Mouse (Mus musculus) liver, embryonic 14.5 days (tissue): ENCODE results near the gene Kcnab2.

Experiments
- CTCF ChIP-seq: IDR thresholded peaks from 2 replicates; pipeline ENCODE4 v1.5.1; 2016; ENCODE audit warnings: antibody characterized with exemption, low read depth, control low read depth
- EP300 ChIP-seq: IDR thresholded peaks from 2 replicates; pipeline ENCODE4 v1.6.1; 2016; ENCODE audit warnings: antibody characterized with exemption, low read depth

DNA sequence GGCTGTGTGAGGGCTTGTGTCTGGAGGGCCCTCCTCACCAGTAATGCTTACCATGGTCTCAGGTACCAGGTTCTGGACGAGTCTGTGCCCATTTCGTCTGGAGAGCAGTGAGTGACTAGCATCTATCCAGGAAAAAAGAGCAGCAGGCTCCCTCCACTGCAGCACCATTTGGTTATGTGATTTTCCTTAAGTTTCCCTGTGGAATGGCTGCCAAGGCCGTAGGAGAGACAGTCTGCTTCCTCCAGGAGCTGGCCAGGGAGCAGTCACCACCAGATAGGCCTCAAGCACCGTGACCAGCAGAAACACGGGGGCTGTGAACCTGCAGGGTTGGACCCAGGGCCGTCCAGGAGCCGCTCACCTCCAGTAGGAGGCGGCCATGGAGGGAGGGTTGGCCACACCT, 2.8 kb upstream of the Kcnab2 start:
- TF ChIP-seq CTCF (no peak), EP300 (no peak)
